Mouse (Mus musculus): ENCODE measurements at regions not wholly inside any gene's neighbourhood (a gene's known extent, or its start where the extent isn't known, plus 50 kb on each side); places are given as distances from the start of the nearest gene placed in this dataset.

DNA sequence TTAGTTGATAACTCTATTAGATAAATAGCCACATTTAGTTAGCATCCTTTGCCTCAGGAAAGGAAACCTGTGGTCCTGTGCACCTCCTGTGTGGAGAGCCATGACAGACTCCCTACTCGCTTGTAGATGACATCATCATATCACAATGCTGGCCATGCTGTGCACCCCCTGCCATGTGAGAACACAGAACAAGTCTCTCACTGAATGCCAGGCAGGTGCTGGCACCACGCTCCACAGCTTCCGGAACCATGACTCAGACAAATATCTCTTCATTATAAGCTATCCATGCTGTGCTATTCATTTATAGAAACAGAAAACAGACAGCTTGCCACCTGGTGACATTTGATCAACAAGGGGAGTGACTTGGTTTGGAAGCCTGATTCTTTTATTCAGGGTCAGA, 349.1 kb upstream of the Tmc3 start:
- no peaks in the 10 kb centered on the region for H3K27me3 ChIP-seq
- no peak overlapping the region for H3K4me3 ChIP-seq
- ATAC-seq (ENCODE audit: insufficient number of reproducible peaks, insufficient read depth, low FRiP score, low TSS enrichment, low read depth): no peak
- H3K36me3 ChIP-seq: no peaks in the 10 kb centered on the region
- H3K4me1 ChIP-seq: peaks cover 11% of the 10 kb centered on the region
- WGBS: 84% methylated on average over 3 of the region's 3 CpGs
- H3K9me3 ChIP-seq: no peaks in the 10 kb centered on the region
- no peak overlapping the region for H3K27ac ChIP-seq
- H3K4me2 ChIP-seq: no peak overlapping the region
- H3K9ac ChIP-seq: no peak overlapping the region

- H3K9ac ChIP-seq: no peak overlapping the region
- H3K4me3 ChIP-seq: no peak overlapping the region
- no peak for ATAC-seq (ENCODE audit: insufficient number of reproducible peaks, insufficient read depth, low FRiP score, low TSS enrichment, low read depth)
- 76% methylated on average over 3 of the region's 3 CpGs for WGBS
- no peaks in the 10 kb centered on the region for H3K9me3 ChIP-seq
- H3K4me2 ChIP-seq: no peak overlapping the region
- no peaks in the 10 kb centered on the region for H3K36me3 ChIP-seq
- H3K27ac ChIP-seq: no peak overlapping the region
- no peaks in the 10 kb centered on the region for H3K27me3 ChIP-seq
- peaks cover 12% of the 10 kb centered on the region for H3K4me1 ChIP-seq
These were observed 347.4 kb upstream of the Tmc3 start for GRCm38 (mm10) chr7:83237336-83237735.

- H3K9me3 ChIP-seq: no peaks in the 10 kb centered on the region
- no peak overlapping the region for H3K4me3 ChIP-seq
- H3K36me3 ChIP-seq: no peaks in the 10 kb centered on the region
- H3K27ac ChIP-seq: no peak overlapping the region
- no peaks in the 10 kb centered on the region for H3K27me3 ChIP-seq
- no peak overlapping the region for H3K9ac ChIP-seq
- no peak for ATAC-seq (ENCODE audit: insufficient number of reproducible peaks, insufficient read depth, low FRiP score, low TSS enrichment, low read depth)
- peaks cover 13% of the 10 kb centered on the region for H3K4me1 ChIP-seq
- no peak overlapping the region for H3K4me2 ChIP-seq
These were observed 346.6 kb upstream of the Tmc3 start for GRCm38 (mm10) chr7:83238091-83238490.

DNA sequence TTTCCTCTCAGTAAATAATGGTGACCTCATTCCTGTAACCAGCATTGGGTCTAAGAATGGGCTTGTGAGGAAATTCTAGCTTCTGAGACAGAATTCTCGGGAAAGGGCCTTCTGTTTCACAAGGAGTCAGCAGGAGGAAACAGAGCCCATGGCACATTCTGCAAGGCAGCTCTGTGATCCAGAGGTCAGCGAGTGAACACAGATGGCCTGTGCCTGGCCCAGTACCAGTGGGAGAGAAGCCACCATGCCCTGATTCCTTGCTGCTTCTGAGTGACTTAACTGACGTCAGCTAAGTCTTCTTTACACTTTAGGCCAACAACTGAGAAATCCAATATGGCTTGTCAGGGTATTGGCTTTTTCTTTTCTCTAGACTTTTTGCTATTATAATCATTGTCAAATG, 342.5 kb upstream of the Tmc3 start:
- H3K27ac ChIP-seq: peak overlapping the region; percentile 78
- H3K9me3 ChIP-seq: no peaks in the 10 kb centered on the region
- no peak overlapping the region for H3K9ac ChIP-seq
- 29% methylated on average over 3 of the region's 3 CpGs for WGBS
- no peak overlapping the region for H3K4me3 ChIP-seq
- H3K4me2 ChIP-seq: no peak overlapping the region
- no peaks in the 10 kb centered on the region for H3K36me3 ChIP-seq
- peaks cover 17% of the 10 kb centered on the region for H3K4me1 ChIP-seq
- no peaks in the 10 kb centered on the region for H3K27me3 ChIP-seq
- ATAC-seq (ENCODE audit: insufficient number of reproducible peaks, insufficient read depth, low FRiP score, low TSS enrichment, low read depth): no peak

DNA sequence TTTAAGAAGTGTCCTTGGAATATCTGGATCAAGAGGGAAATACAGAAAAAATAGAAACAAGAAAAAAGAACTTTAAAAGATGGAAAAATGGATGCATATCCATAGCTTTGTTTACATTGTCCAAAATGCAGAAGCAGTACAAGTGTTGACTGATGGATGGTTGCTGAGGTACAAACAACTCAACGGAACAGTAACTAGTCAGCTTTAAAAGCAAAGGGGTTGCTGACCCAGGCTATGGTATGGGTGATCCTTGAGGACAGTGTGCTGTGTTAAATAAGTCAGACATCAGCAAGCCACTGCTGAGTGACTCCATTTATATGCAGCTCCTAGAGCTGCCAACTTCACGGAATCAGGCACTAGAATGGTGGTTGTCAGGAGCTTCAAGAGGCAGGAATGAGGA, 338.9 kb upstream of the Tmc3 start:
- H3K4me2 ChIP-seq: no peak overlapping the region
- no peak for ATAC-seq (ENCODE audit: insufficient number of reproducible peaks, insufficient read depth, low FRiP score, low TSS enrichment, low read depth)
- H3K27me3 ChIP-seq: no peaks in the 10 kb centered on the region
- H3K9me3 ChIP-seq: no peaks in the 10 kb centered on the region
- 88% methylated on average over 2 of the region's 2 CpGs for WGBS
- no peaks in the 10 kb centered on the region for H3K36me3 ChIP-seq
- no peak overlapping the region for H3K9ac ChIP-seq
- no peak overlapping the region for H3K27ac ChIP-seq
- H3K4me3 ChIP-seq: no peak overlapping the region
- H3K4me1 ChIP-seq: peaks cover 12% of the 10 kb centered on the region

GRCm38 (mm10) chr7:83251995-83252563, 332.6 kb upstream of the Tmc3 start:
- Histone ChIP-seq H3K9me3 (no peaks in the 10 kb centered on the region), H3K4me1 (peaks cover 10% of the 10 kb centered on the region), H3K27ac (no peak overlapping the region), H3K4me3 (no peak overlapping the region), H3K9ac (no peak overlapping the region), H3K4me2 (no peak overlapping the region), H3K36me3 (no peaks in the 10 kb centered on the region), H3K27me3 (no peaks in the 10 kb centered on the region)
- ATAC-seq (ENCODE audit: insufficient number of reproducible peaks, insufficient read depth, low FRiP score, low TSS enrichment, low read depth): no peak
- WGBS: 70% methylated on average over 8 of the region's 8 CpGs

GRCm38 (mm10) chr7:83253001-83253400, 331.7 kb upstream of the Tmc3 start:
- WGBS: 22% methylated on average over 9 of the region's 9 CpGs
- no peaks in the 10 kb centered on the region for H3K36me3 ChIP-seq
- no peak overlapping the region for H3K9ac ChIP-seq
- H3K27ac ChIP-seq: peak overlapping the region; percentile 9; the same call in 1 of the 2 replicates
- no peak overlapping the region for H3K4me2 ChIP-seq
- H3K9me3 ChIP-seq: no peaks in the 10 kb centered on the region
- no peak overlapping the region for H3K4me3 ChIP-seq
- H3K4me1 ChIP-seq: peaks cover 10% of the 10 kb centered on the region
- no peak for ATAC-seq (ENCODE audit: insufficient number of reproducible peaks, insufficient read depth, low FRiP score, low TSS enrichment, low read depth)
- no peaks in the 10 kb centered on the region for H3K27me3 ChIP-seq

- Histone ChIP-seq H3K4me2 (no peak overlapping the region), H3K27ac (peak overlapping the region; percentile 9; the same call in 1 of the 2 replicates), H3K4me1 (peaks cover 10% of the 10 kb centered on the region), H3K4me3 (no peak overlapping the region), H3K36me3 (no peaks in the 10 kb centered on the region), H3K27me3 (no peaks in the 10 kb centered on the region), H3K9me3 (no peaks in the 10 kb centered on the region), H3K9ac (no peak overlapping the region)
- ATAC-seq (ENCODE audit: insufficient number of reproducible peaks, insufficient read depth, low FRiP score, low TSS enrichment, low read depth): no peak
- 73% methylated on average over 3 of the region's 3 CpGs for WGBS
These were observed 331.3 kb upstream of the Tmc3 start for GRCm38 (mm10) chr7:83253432-83253831.

GRCm38 (mm10) chr7:83254411-83254810, 330.3 kb upstream of the Tmc3 start:
- 91% methylated on average over 4 of the region's 4 CpGs for WGBS
- no peaks in the 10 kb centered on the region for H3K27me3 ChIP-seq

DNA sequence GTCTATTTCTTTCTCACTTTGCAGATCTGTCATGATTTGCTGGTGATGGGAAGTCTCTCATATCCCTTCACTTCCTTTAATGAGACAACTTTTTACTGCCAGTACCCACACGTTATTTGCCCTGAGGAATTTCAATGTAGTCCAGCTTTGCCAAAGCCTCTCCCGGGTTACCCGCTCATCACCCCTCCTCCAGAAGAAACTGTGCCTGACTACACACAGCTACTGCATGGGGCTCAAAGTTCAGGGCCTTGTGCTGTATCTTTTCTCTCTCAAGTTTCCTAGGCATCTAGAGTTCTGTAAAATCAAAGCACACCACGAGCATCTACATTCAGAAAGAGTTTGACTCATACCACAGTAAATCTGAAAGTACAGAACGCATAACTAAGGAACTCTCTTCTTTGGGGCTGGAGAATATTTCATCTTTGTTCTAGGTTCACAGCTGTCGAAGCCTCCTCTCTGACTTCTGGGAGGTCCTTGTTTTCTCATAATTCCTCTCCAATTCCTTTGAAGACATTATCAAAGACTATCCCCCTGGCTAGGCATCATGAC, 328.4 kb upstream of the Tmc3 start:
- no peak overlapping the region for H3K9ac ChIP-seq
- H3K9me3 ChIP-seq: no peaks in the 10 kb centered on the region
- no peak for ATAC-seq (ENCODE audit: insufficient number of reproducible peaks, insufficient read depth, low FRiP score, low TSS enrichment, low read depth)
- H3K4me1 ChIP-seq: peaks cover 10% of the 10 kb centered on the region
- 64% methylated on average over 6 of the region's 6 CpGs for WGBS
- no peak overlapping the region for H3K27ac ChIP-seq
- H3K36me3 ChIP-seq: no peaks in the 10 kb centered on the region
- H3K4me3 ChIP-seq: no peak overlapping the region
- H3K4me2 ChIP-seq: no peak overlapping the region
- no peaks in the 10 kb centered on the region for H3K27me3 ChIP-seq

More at GRCm38 (mm10) chr7:83254411-83254810, 330.3 kb upstream of the Tmc3 start:
- H3K4me1 ChIP-seq: peaks cover 10% of the 10 kb centered on the region
- no peaks in the 10 kb centered on the region for H3K36me3 ChIP-seq
- no peak overlapping the region for H3K4me2 ChIP-seq
- H3K9ac ChIP-seq: no peak overlapping the region
- no peak for ATAC-seq (ENCODE audit: insufficient number of reproducible peaks, insufficient read depth, low FRiP score, low TSS enrichment, low read depth)
- no peak overlapping the region for H3K27ac ChIP-seq
- no peaks in the 10 kb centered on the region for H3K9me3 ChIP-seq
- no peak overlapping the region for H3K4me3 ChIP-seq

- H3K9me3 ChIP-seq: no peaks in the 10 kb centered on the region
- no peak overlapping the region for H3K4me3 ChIP-seq
- ATAC-seq (ENCODE audit: insufficient number of reproducible peaks, insufficient read depth, low FRiP score, low TSS enrichment, low read depth): no peak
- H3K4me1 ChIP-seq: peaks cover 3% of the 10 kb centered on the region
- H3K27ac ChIP-seq: no peak overlapping the region
- H3K4me2 ChIP-seq: no peak overlapping the region
- H3K36me3 ChIP-seq: no peaks in the 10 kb centered on the region
- 82% methylated on average over 2 of the region's 2 CpGs for WGBS
- no peaks in the 10 kb centered on the region for H3K27me3 ChIP-seq
- H3K9ac ChIP-seq: no peak overlapping the region
These were observed 326.3 kb upstream of the Tmc3 start for GRCm38 (mm10) chr7:83258363-83258916.

GRCm38 (mm10) chr7:83261489-83261888, 323.2 kb upstream of the Tmc3 start:
- H3K27ac ChIP-seq: no peak overlapping the region
- H3K9ac ChIP-seq: no peak overlapping the region
- ATAC-seq (ENCODE audit: insufficient number of reproducible peaks, insufficient read depth, low FRiP score, low TSS enrichment, low read depth): no peak
- no peaks in the 10 kb centered on the region for H3K9me3 ChIP-seq
- no peaks in the 10 kb centered on the region for H3K36me3 ChIP-seq
- no peaks in the 10 kb centered on the region for H3K4me1 ChIP-seq
- H3K27me3 ChIP-seq: no peaks in the 10 kb centered on the region
- H3K4me3 ChIP-seq: no peak overlapping the region
- H3K4me2 ChIP-seq: no peak overlapping the region
